Mouse (Mus musculus) c-Kit-negative CD71-positive TER-119-positive erythroid progenitor cells, embryonic 14.5 days (primary cell): ENCODE measurements around the gene Msl3l2.

Source experiments
- DNase-seq: peaks from one replicate; pipeline ENCODE4 v3.0.0-alpha.2; 2013; ENCODE audit warnings: low read depth, low spot score

Msl3l2 gene

DNA sequence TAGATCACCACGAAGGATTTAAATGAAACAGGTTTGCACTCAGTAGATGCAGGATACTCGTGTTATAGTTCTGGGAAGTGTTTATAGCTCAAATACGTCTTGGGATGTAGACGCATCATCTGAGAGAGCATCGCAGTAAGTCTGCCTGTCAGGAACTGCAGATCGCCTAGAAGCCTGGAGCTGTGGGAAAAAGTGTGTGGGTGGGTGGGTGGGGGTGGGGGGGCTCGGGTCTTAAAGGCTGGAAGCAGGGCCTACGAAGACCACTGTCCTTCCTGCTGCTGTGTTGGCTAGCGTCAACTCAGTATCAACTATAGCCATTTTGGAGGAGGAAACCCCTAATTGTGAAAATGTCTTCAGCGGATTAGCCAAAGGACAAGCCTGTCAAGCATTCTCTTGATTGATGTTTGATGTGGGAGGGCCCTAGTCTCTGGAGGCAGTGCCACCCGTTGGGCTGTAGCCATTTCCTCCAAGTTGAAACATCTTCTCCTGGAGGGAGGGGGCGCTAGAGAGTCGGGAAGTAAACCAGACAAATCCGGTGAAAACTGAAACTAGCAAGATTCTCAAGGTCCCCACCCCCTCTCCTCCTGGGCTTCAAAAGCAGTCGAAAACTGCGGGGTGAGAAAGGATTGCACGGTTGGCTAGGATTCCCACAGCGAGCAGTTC lies at the start of gene Msl3l2:
TSS of gene Msl3l2 (plus strand) at position 585 of the 663 bp plus-strand sequence.
- peak; percentile 5 for DNase-seq

GRCm38 (mm10) chr10:56058979-56059422 lies 47.7 kb upstream of the Msl3l2 start:
- no peak for DNase-seq

- no peak for DNase-seq
These were observed 45.4 kb upstream of the Msl3l2 start for GRCm38 (mm10) chr10:56061238-56061830.

DNA sequence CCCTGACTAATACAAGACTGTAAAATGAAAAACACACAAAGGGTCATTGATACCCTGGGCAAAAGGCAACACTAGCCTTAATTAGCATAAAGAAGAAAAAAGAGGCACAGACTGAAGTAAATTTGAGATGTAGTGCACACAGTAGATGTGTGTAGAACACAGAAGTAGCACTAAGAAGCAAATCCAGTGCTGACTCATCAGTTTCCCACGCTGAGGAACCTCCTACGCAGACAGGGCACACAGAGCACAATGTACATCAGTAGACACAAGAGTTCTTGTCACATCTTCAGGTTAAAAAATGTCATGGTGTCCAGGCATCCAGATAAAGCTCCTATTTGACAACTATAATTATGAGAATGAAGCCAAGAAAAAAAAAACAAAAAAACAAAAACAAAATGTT lies 44.0 kb upstream of the Msl3l2 start:
- no peak for DNase-seq

GRCm38 (mm10) chr10:56089714-56090113 lies 17.0 kb upstream of the Msl3l2 start:
- DNase-seq, result no peak

DNA sequence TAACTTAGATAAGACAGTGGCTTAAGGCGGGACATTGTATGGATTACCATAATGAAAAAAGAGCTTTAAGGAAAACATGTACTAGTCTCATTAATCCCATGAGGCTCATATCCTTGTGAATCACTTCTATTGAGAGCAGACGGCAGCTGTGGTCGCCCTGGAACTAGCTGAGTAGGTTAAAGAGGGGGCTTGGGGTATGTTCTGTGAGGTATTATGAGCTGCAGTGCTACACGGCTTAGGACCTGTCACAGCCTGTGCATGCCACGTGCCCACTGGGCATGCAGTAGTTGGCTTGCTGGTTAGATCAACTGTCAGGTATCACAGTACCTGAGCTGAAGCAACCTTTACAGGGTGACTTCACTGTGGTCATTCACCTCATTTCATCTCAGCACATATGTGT lies 12.1 kb upstream of the Msl3l2 start:
- DNase-seq, result no peak

GRCm38 (mm10) chr10:56096757-56097156 lies 10.0 kb upstream of the Msl3l2 start:
- DNase-seq, result no peak

DNA sequence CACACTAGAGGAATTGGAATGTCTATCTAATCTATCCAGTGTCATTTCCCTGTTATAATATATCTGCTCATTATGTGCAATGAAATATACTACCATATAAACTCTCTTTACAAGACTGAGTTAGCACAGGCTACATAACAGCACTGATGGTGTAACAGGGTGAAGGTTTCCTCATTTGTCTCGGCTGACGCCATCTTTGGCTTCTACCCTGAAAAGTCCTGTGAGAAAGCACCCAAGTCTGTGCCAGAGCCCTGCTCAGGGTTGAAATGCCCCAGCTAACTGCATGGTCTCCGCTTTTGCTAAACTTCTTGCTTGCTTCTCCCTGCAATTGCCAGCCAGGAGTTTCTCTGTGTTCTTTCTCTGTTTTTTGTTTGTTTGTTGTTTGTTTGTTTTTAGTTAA lies 7.6 kb upstream of the Msl3l2 start:
- no peak for DNase-seq

GRCm38 (mm10) chr10:56099641-56100310 lies 6.9 kb upstream of the Msl3l2 start:
- no peak for DNase-seq

DNA sequence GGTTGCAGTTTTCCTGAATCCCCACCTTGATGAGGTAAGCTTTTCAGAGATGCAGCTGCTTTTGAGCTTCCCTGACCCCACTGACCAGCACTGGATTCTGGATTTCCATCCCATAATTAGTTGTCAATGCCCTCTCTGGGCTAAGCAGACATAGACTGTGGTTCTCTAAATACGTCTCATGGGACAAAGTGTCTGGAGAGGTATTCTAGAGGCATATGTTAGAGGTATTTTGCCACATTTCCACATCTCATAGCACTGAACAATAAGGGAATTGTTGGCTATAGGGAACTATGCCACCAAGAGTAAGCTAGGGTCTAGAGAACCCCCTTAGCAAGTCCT lies 248 bp downstream of the Msl3l2 start:
- DNase-seq, result no peak

DNA sequence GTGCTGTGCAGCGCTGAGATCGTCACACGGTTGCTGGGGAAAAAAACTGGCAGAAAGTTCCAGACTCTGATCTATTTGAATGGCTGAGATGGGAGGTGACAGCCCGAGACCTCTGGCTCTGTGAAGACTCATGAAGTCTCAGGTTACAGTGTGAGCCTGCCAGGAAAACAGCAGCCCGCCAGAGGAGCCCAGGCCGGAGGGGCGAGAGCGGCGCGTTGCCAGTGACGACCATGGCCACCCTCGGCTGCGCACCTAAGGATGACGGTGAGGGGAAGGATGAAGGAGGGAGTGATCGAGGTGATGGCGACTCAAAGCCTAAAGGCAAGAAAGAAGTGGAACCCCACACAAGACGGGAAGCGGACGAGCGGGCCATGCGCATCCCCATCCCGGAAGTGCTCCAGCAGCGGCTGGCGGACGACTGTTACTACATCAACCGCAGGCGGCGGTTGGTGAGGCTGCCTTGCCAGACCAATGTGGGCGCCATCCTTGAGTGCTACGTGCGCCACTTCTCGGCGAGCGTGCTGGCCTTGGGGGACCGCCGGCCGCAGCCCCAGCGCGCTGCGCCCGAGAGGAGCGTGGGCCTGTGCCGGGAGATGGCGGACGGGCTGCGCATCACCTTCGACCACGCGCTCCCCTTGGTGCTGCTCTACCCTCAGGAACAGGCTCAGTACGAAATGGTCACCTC lies 8.4 kb downstream of the Msl3l2 start:
- no peak for DNase-seq

DNA sequence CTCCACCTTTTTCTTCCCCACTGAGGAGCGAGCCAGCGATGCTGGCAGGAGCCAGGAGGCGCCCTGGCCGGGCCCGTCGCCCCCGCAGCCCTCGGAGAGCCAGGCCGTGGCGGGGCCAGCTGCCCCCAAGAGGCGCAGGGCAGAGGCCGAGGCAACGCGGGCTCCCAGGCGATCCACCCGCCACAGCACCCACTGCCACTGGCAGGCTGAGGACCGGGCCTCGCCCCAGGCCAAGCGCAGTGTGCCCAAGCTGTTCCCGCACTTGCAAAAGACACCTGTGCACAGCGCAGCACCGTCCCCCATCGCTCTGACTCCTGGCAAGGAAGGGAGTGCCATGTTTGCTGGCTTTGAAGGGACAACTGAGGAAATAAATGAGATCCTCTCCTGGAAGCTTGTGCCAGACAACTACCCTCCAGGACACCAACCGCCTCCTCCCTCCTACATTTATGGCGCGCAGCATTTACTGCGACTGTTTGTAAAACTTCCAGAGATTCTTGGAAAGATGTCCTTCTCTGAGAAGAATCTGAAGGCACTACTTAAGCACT lies 9.0 kb downstream of the Msl3l2 start:
- no peak for DNase-seq

- DNase-seq, result no peak
These were observed 20.3 kb downstream of the Msl3l2 start for GRCm38 (mm10) chr10:56126972-56127371.

DNA sequence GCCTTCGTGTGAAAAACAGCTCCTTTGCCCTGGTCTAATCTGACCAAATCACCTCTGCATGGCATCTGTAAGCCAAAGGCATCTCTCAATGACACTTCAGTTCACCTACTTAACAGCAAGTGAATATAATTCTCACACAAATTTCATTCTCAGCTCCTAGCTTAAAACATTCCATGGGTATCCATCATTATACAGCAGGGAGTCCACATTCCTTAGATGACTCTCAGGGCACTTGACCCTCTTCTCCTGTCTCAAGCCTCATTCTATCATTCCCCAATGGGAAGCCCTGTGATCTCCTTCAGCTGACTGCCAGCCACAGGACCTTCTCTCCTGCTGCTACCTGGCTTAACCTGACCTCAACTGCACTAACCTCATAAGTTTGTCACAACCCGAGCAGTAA lies 22.9 kb downstream of the Msl3l2 start:
- no peak for DNase-seq

DNA sequence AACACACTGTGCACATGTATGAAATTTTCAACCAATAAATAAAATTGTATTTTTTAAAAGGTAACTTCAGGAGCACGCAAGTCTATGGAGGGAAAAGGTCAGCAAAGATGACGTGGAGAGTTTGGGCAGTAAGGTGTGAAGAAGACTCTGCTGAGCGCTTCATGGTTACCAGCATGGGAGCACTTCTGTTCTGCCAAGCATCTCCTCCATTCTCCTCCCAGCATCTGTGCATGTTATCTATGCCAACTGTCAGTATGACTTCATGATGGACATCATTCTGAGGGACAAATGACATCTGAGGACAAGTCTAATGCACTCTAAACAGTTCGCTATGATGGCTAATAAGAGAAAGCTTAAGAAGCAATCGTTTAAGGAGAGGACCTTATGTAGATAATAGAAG lies 30.5 kb downstream of the Msl3l2 start:
- DNase-seq, result no peak

- DNase-seq, result no peak
These were observed 42.2 kb downstream of the Msl3l2 start for GRCm38 (mm10) chr10:56148920-56149319.

- DNase-seq, result no peak
These were observed 50.2 kb downstream of the Msl3l2 start for GRCm38 (mm10) chr10:56156956-56157355.

GRCm38 (mm10) chr10:56158207-56158606 lies 51.5 kb downstream of the Msl3l2 start:
- no peak for DNase-seq

- DNase-seq, result no peak
These were observed 52.0 kb downstream of the Msl3l2 start for GRCm38 (mm10) chr10:56158748-56159147.

GRCm38 (mm10) chr10:56164411-56164810 lies 57.7 kb downstream of the Msl3l2 start:
- no peak for DNase-seq

- no peak for DNase-seq
These were observed 59.0 kb downstream of the Msl3l2 start for GRCm38 (mm10) chr10:56165758-56166157.
